Mouse (Mus musculus) inflammation-experienced regulatory T-cells, adult 6 months (primary cell): Measurements from ENCODE around the gene Rnaset2a. TPM values are rescaled to one million over a fixed set of nuclear protein-coding genes. Genes with fewer than 3 reads are reported as not detected.
"Not testable (repeated sequence)": the region's sequence is repeated elsewhere in the genome, so short reads cannot be mapped to it uniquely, and the experiment has no call there.

ENCODE experiments used
- ATAC-seq: one replicate; pipeline ENCODE4 v1.8.0; 2017
- polyA plus RNA-seq, 3 experiments: library from polyadenylated mRNA; unstranded; fragments of 100-300 nt; shearing (Covaris generic); gene quantifications; one replicate each; pipeline ENCODE4 v1.2.1; 2017

The Rnaset2a gene
- polyA plus RNA-seq, 3 experiments from 2014 or later = 41.7 to 52.1 (median 51.3) TPM

DNA sequence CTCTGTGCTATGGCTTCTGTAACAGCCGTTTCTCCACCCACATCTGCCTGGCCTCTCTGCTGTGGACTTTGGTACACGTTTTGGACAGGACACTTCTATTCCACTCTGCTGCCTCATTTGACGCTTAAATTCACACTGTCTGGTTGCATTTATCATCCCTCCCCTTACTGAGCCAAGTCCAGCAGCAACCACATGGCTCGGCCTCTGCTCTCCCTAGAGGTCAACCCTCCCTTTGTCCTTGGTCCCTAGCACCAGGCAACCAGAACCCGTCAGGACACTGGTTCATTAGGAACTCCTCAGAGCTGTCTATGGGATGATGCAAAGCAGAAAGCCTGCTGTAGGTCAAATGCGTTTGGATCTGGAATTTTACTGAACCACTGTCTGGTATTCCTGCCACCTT lies 17.0 kb downstream of the Rnaset2a start:
- ATAC-seq = not testable (repeated sequence)

GRCm38 (mm10) chr17:8129578-8129977 lies 18.3 kb downstream of the Rnaset2a start:
- ATAC-seq = not testable (repeated sequence)

- ATAC-seq = peak; percentile 93
Measured at GRCm38 (mm10) chr17:8128326-8128993, 19.4 kb downstream of the Rnaset2a start.

DNA sequence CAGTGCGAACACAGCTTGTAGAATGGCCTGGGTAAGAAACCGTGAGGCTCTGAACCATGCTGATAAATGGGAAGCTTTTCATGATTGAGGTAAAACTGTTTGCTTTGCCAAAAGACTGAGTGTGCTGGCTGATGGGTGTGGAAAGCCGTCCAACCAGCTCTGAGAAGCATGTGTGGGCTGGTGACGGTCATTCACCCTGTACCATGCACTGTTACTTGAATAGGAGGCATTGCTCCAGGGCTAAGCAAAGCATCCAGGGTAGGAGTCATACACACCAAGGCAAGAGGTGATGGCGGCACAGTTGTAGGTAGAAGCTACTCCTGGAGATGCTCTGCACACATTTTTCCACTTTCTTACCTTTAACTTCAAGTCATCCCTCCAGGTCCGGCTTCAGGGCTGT lies 23.3 kb downstream of the Rnaset2a start:
- ATAC-seq = not testable (repeated sequence)

- not testable (repeated sequence) for ATAC-seq
Measured at GRCm38 (mm10) chr17:8122974-8123373, 24.9 kb downstream of the Rnaset2a start.

GRCm38 (mm10) chr17:8116928-8117327 lies 31.0 kb downstream of the Rnaset2a start:
- ATAC-seq = not testable (repeated sequence)

GRCm38 (mm10) chr17:8116378-8116777 lies 31.5 kb downstream of the Rnaset2a start:
- ATAC-seq = peak; percentile 25

GRCm38 (mm10) chr17:8112199-8112598 lies 35.7 kb downstream of the Rnaset2a start:
- ATAC-seq = peak; percentile 64

DNA sequence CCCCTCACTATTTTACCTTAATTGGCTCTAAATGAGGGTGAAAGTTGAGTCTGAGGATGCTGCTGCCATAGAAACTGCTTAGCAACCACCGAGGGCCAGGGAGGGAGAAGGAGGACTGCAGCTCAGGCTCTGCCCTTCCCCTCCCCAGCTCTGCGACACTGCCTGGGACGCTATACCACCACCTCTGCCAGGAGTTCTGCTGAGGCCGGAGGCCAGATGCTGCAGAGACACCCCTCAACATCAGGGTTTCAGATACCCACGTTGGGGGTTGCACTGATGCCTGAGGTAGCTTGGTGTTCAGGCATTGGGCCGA lies 46.6 kb downstream of the Rnaset2a start:
- ATAC-seq = not testable (repeated sequence)

GRCm38 (mm10) chr17:8100405-8101296 lies 47.2 kb downstream of the Rnaset2a start:
- ATAC-seq = not testable (repeated sequence)

GRCm38 (mm10) chr17:8096199-8096598 lies 51.7 kb downstream of the Rnaset2a start:
- not testable (repeated sequence) for ATAC-seq

GRCm38 (mm10) chr17:8095653-8096052 lies 52.2 kb downstream of the Rnaset2a start:
- ATAC-seq = not testable (repeated sequence)

DNA sequence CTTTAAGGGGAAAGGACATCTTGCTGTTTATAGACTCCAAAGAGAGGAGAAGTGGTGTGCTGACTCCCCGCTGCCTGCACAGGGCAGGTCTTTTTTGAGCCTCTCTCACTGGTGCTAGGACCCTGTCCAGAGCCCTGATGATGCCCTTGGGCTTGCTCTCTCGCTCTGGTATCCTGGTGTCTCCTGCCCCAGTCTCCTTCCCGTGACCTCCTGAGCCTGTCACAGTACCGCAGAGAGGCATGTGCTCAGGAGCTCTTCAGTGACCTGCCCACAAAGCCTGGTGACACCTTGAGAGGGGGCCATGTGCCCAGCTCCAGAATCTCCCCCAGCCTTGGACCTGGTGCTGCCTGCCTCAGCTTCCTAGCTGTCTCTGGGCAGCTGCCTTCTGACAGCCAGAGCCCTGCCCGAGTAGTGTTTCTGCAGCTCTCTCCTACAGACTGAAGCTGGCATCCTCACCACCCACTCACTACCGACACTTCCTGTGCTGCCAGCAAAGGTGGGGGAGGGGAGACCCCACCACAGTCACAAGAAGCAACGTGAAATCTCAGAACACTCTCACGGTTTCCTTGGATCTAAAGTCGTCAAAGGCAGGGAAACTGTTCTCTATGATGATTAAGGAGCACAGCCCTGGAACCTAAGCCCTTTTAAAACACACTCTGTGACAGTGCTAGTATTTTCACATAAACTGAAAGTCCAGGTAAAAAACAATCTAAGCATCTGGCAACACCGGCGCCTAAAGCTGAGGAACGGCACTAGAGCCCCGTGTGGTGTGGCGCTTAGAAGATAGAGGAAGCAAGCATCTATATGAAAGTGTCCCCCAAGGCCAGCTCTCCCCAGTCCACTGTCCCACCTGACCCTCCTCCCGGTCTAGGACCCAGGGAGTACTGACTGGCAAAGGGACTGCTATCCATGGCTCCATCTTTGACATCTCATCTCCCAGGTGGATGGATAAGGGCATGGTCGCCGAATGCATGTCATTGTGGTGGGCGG lies 55.1 kb downstream of the Rnaset2a start:
- ATAC-seq = peak; percentile 91

- ATAC-seq = not testable (repeated sequence)
Measured at GRCm38 (mm10) chr17:8091320-8091719, 56.6 kb downstream of the Rnaset2a start.

- not testable (repeated sequence) for ATAC-seq
Measured at GRCm38 (mm10) chr17:8069847-8070246, 78.0 kb downstream of the Rnaset2a start.

Other genes starting within 250 kb of the Rnaset2a start
- gene Tagap, start 222.1 kb downstream of the Rnaset2a start, polyA plus RNA-seq = 100 to 1,000 TPM in 1 of 3 experiments, 10 to 100 TPM in 2; 81.6 to 107 (median 90.7) TPM
- gene Rsph3a, start 202.5 kb downstream of the Rnaset2a start, polyA plus RNA-seq = 10 to 100 TPM; 17.7 to 30.0 (median 23.4) TPM
- gene Gm49673, start 309 bp downstream of the Rnaset2a start, polyA plus RNA-seq = under 1 TPM in 1 of 3 experiments, not detected in 2; 0.26 TPM
- 10 to 100 TPM; 22.8 to 31.0 (median 24.2) TPM for gene Fgfr1op, start 17.4 kb upstream of the Rnaset2a start, polyA plus RNA-seq
- 100 to 1,000 TPM in 2 of 3 experiments, 10 to 100 TPM in 1; 42.1 to 112 (median 100) TPM for gene Ccr6, start 87.9 kb upstream of the Rnaset2a start, polyA plus RNA-seq
- 100 to 1,000 TPM; 178 to 199 (median 188) TPM for gene Mpc1, start 134.8 kb upstream of the Rnaset2a start, polyA plus RNA-seq
- 100 to 1,000 TPM; 111 to 145 (median 111) TPM for gene Sft2d1, start 163.0 kb upstream of the Rnaset2a start, polyA plus RNA-seq
- under 1 TPM in 1 of 3 experiments, not detected in 2; 0.25 TPM for gene Prr18, start 189.4 kb upstream of the Rnaset2a start, polyA plus RNA-seq
- gene T2, start 207.9 kb upstream of the Rnaset2a start, polyA plus RNA-seq = 1 to 10 TPM in 2 of 3 experiments, under 1 TPM in 1; 0.44 to 2.0 (median 1.4) TPM